Mouse (Mus musculus) heart, embryonic 11.5 days (tissue): ENCODE measurements at regions not wholly inside any gene's neighbourhood (a gene's known extent, or its start where the extent isn't known, plus 50 kb on each side); places are given as distances from the start of the nearest gene placed in this dataset.
A peak's percentile ranks its signal among the peaks of the same experiment; 100 is the strongest.

Experiments
- ATAC-seq: fragments of 200-750 bp; cut with Nextera tagmentation; replicated peaks from 2 replicates; pipeline ENCODE4 v1.8.0; 2017; ENCODE audit warnings: moderate library complexity; ENCODE audit not compliant: insufficient number of reproducible peaks, low FRiP score, low TSS enrichment
- H3K27ac ChIP-seq: fragments of 300-500 bp; sonication (generic); 2 replicates; pipeline ENCODE4 v1.5.1; 2014; ENCODE audit warnings: mild to moderate bottlenecking, low read depth, low read length
- H3K27me3 ChIP-seq: fragments of 300-500 bp; sonication (generic); 2 replicates; pipeline ENCODE4 v1.6.1; 2014; ENCODE audit warnings: mild to moderate bottlenecking, low read length, mixed read lengths; ENCODE audit not compliant: control insufficient read depth, insufficient read depth
- H3K36me3 ChIP-seq: fragments of 300-500 bp; sonication (generic); 2 replicates; pipeline ENCODE4 v1.6.1; 2014; ENCODE audit warnings: mild to moderate bottlenecking, low read length, moderate library complexity, mixed read lengths; ENCODE audit not compliant: control insufficient read depth, insufficient read depth
- H3K4me1 ChIP-seq: fragments of 300-500 bp; sonication (generic); 2 replicates; pipeline ENCODE4 v1.6.1; 2014; ENCODE audit warnings: low read length; ENCODE audit not compliant: control insufficient read depth, insufficient read depth
- H3K4me2 ChIP-seq: fragments of 300-500 bp; sonication (generic); 2 replicates; pipeline ENCODE4 v1.6.1; 2014; ENCODE audit warnings: mild to moderate bottlenecking, moderate library complexity
- H3K4me3 ChIP-seq: fragments of 300-500 bp; sonication (generic); 2 replicates; pipeline ENCODE4 v1.5.1; 2014; ENCODE audit warnings: low read depth, low read length
- H3K9ac ChIP-seq: fragments of 300-500 bp; sonication (generic); 2 replicates; pipeline ENCODE4 v1.6.1; 2014; ENCODE audit warnings: mild to moderate bottlenecking, low read depth, low read length, moderate library complexity
- H3K9me3 ChIP-seq: fragments of 300-500 bp; sonication (generic); replicated peaks from 2 replicates; pipeline ENCODE4 v1.6.1; 2016; ENCODE audit warnings: low read length; ENCODE audit not compliant: control insufficient read depth
- WGBS: fragments of 180-500 bp; shearing (Covaris S2); extraction: QIAGEN DNeasy Blood & Tissue Kit; methylation state at CpG from one replicate; pipeline ENCODE4 v1.1.7; 2014; ENCODE audit not compliant: insufficient replicate concordance; 5-methylcytosine and 5-hydroxymethylcytosine counted together

- no peaks in the 10 kb centered on the region for H3K27me3 ChIP-seq
- no peak overlapping the region for H3K4me3 ChIP-seq
- no peaks in the 10 kb centered on the region for H3K9me3 ChIP-seq
- no peak overlapping the region for H3K27ac ChIP-seq
- H3K9ac ChIP-seq: no peak overlapping the region
- 82% methylated on average over 16 of the region's 16 CpGs for WGBS
- no peak overlapping the region for H3K4me2 ChIP-seq
- ATAC-seq: no peak
- H3K4me1 ChIP-seq: no peaks in the 10 kb centered on the region; the same call in 1 of the 2 replicates
- no peaks in the 10 kb centered on the region for H3K36me3 ChIP-seq
Measured at GRCm38 (mm10) chr2:174901801-174902200, 108.2 kb upstream of the Gm14444 start.

GRCm38 (mm10) chr2:174903627-174904026 is 106.4 kb upstream of the Gm14444 start:
- no peaks in the 10 kb centered on the region for H3K4me1 ChIP-seq
- WGBS: 69% methylated on average over 7 of the region's 7 CpGs
- no peak overlapping the region for H3K4me3 ChIP-seq
- no peak overlapping the region for H3K4me2 ChIP-seq
- no peaks in the 10 kb centered on the region for H3K27me3 ChIP-seq
- no peak for ATAC-seq
- H3K9ac ChIP-seq: no peak overlapping the region
- H3K36me3 ChIP-seq: no peaks in the 10 kb centered on the region
- no peaks in the 10 kb centered on the region for H3K9me3 ChIP-seq
- H3K27ac ChIP-seq: no peak overlapping the region

- 38% methylated on average over 6 of the region's 6 CpGs for WGBS
- H3K9me3 ChIP-seq: no peaks in the 10 kb centered on the region
- no peaks in the 10 kb centered on the region for H3K36me3 ChIP-seq
- H3K27me3 ChIP-seq: no peaks in the 10 kb centered on the region
- no peak overlapping the region for H3K4me3 ChIP-seq
- H3K27ac ChIP-seq: no peak overlapping the region
- H3K4me2 ChIP-seq: no peak overlapping the region
- no peak overlapping the region for H3K9ac ChIP-seq
- ATAC-seq: peak; percentile 29; the same call in 1 of the 2 replicates
- no peaks in the 10 kb centered on the region for H3K4me1 ChIP-seq
Measured at GRCm38 (mm10) chr2:174905865-174906639, 104.0 kb upstream of the Gm14444 start.

- peak overlapping the region; percentile 52 for H3K4me2 ChIP-seq
- 17% methylated on average over 10 of the region's 10 CpGs for WGBS
- H3K36me3 ChIP-seq: no peaks in the 10 kb centered on the region
- ATAC-seq: peak; percentile 71
- no peaks in the 10 kb centered on the region for H3K4me1 ChIP-seq
- no peaks in the 10 kb centered on the region for H3K27me3 ChIP-seq
- H3K4me3 ChIP-seq: 0 out of 2 replicates have a peak overlapping the region, but pooled peaks have one; percentile 5
- 0 out of 2 replicates have a peak overlapping the region, but pooled peaks have one; percentile 39 for H3K9ac ChIP-seq
- H3K9me3 ChIP-seq: no peaks in the 10 kb centered on the region
- no peak overlapping the region for H3K27ac ChIP-seq
Measured at GRCm38 (mm10) chr2:174917146-174917905, 92.7 kb upstream of the Gm14444 start.

- Histone ChIP-seq H3K4me2 (0 out of 2 replicates have a peak overlapping the region, but pooled peaks have one; percentile 24), H3K4me1 (no peaks in the 10 kb centered on the region), H3K27me3 (no peaks in the 10 kb centered on the region), H3K27ac (0 out of 2 replicates have a peak overlapping the region, but pooled peaks have one; percentile 22), H3K36me3 (no peaks in the 10 kb centered on the region), H3K9ac (peak overlapping the region; percentile 49; the same call in 1 of the 2 replicates), H3K9me3 (no peaks in the 10 kb centered on the region), H3K4me3 (no peak overlapping the region)
- ATAC-seq: no peak
- 27% methylated on average over 5 of the region's 5 CpGs for WGBS
Measured at GRCm38 (mm10) chr2:174917975-174918374, 92.1 kb upstream of the Gm14444 start.

GRCm38 (mm10) chr2:174922208-174922607 is 87.8 kb upstream of the Gm14444 start:
- Histone ChIP-seq H3K27me3 (no peaks in the 10 kb centered on the region), H3K4me2 (no peak overlapping the region), H3K4me1 (no peaks in the 10 kb centered on the region), H3K36me3 (no peaks in the 10 kb centered on the region), H3K9ac (no peak overlapping the region), H3K4me3 (no peak overlapping the region), H3K9me3 (no peaks in the 10 kb centered on the region), H3K27ac (no peak overlapping the region)
- no peak for ATAC-seq
- 62% methylated on average over 4 of the region's 4 CpGs for WGBS

GRCm38 (mm10) chr2:174929718-174930117 is 80.3 kb upstream of the Gm14444 start:
- no peak overlapping the region for H3K27ac ChIP-seq
- H3K27me3 ChIP-seq: no peaks in the 10 kb centered on the region
- no peaks in the 10 kb centered on the region for H3K4me1 ChIP-seq
- no peak for ATAC-seq
- H3K4me2 ChIP-seq: no peak overlapping the region
- no peak overlapping the region for H3K4me3 ChIP-seq
- H3K9me3 ChIP-seq: no peaks in the 10 kb centered on the region
- no peak overlapping the region for H3K9ac ChIP-seq
- no peaks in the 10 kb centered on the region for H3K36me3 ChIP-seq
- WGBS: 62% methylated on average over 2 of the region's 2 CpGs

- Histone ChIP-seq H3K4me1 (no peaks in the 10 kb centered on the region), H3K4me2 (no peak overlapping the region), H3K4me3 (no peak overlapping the region), H3K36me3 (no peaks in the 10 kb centered on the region), H3K9me3 (no peaks in the 10 kb centered on the region), H3K27me3 (no peaks in the 10 kb centered on the region), H3K9ac (no peak overlapping the region), H3K27ac (no peak overlapping the region)
- WGBS: 37% methylated on average over 20 of the region's 20 CpGs
- ATAC-seq: peak; percentile 49; the same call in 1 of the 2 replicates
Measured at GRCm38 (mm10) chr2:174932137-174933012, 77.7 kb upstream of the Gm14444 start.
